Mouse (Mus musculus) liver, postnatal 0 days (tissue): ENCODE measurements at regions not wholly inside any gene's neighbourhood (a gene's known extent, or its start where the extent isn't known, plus 50 kb on each side); places are given as distances from the start of the nearest gene placed in this dataset.

Source experiments
- CTCF ChIP-seq: sonication (generic); IDR thresholded peaks from 2 replicates; pipeline ENCODE4 v1.5.1; 2016; ENCODE audit warnings: antibody characterized with exemption, low read depth
- EP300 ChIP-seq: IDR thresholded peaks from 2 replicates; pipeline ENCODE4 v1.6.1; 2016; ENCODE audit warnings: antibody characterized with exemption, low read depth, mild to moderate bottlenecking

GRCm38 (mm10) chr7:116946448-116946847 is 434.3 kb upstream of the Xylt1 start:
- TF ChIP-seq CTCF (peak; percentile 27; the same call in 1 of the 2 replicates), EP300 (no peak)
